8 mouse cellular contexts compared by ENCODE assay signal in genomic region chr6:118594070-118594469, GRCm38 (mm10). TPM values are rescaled to one million over a fixed set of nuclear protein-coding genes. Genes with fewer than 3 reads are reported as not detected.
A peak's percentile ranks its signal among the peaks of the same experiment; 100 is the strongest.
DNase-seq lines count a peak whose midpoint lies in the region; ATAC-seq and TF ChIP-seq lines count a peak whose summit lies in the region.

No protein-coding gene starts in this region.

- H3K9me3 ChIP-seq in heart, embryonic 16.5 days (replicated peaks; ENCODE audit: control insufficient read depth, low read length): no peaks in the 10 kb centered on the region
- H3K9me3 ChIP-seq in embryonic facial prominence, embryonic 13.5 days: no peaks in the 10 kb centered on the region
- H3K9me3 ChIP-seq in kidney, postnatal 0 days (replicated peaks; ENCODE audit: low read length): no peaks in the 10 kb centered on the region
- no peaks in the 10 kb centered on the region for H3K9me3 ChIP-seq in midbrain, embryonic 15.5 days

- no peak overlapping the region for H3K27ac ChIP-seq in heart, embryonic 16.5 days (ENCODE audit: low read length)
- H3K27ac ChIP-seq in embryonic facial prominence, embryonic 13.5 days: no peak overlapping the region
- no peak overlapping the region for H3K27ac ChIP-seq in kidney, postnatal 0 days
- no peak overlapping the region for H3K27ac ChIP-seq in midbrain, embryonic 15.5 days

- H3K9ac ChIP-seq in heart, embryonic 16.5 days (ENCODE audit: low read length): no peak overlapping the region
- peak overlapping the region; percentile 57 for H3K9ac ChIP-seq in embryonic facial prominence, embryonic 13.5 days
- H3K9ac ChIP-seq in kidney, postnatal 0 days (ENCODE audit: low read depth, low read length): peak overlapping the region; percentile 43
- H3K9ac ChIP-seq in midbrain, embryonic 15.5 days: no peak overlapping the region

- no peak for DNase-seq in heart, postnatal 10 days
- peak; percentile 14 for DNase-seq in kidney, postnatal 0 days (ENCODE audit: low spot score)
- DNase-seq in layer of hippocampus, adult 8-10 months (ENCODE audit: low spot score in 2 of 2): no peak
- no peak for DNase-seq in ovary, adult 18-20 months (ENCODE audit: low spot score)
- DNase-seq in adrenal gland, adult 8-10 months: no peak

- peaks cover 6% of the 10 kb centered on the region for H3K27me3 ChIP-seq in heart, embryonic 16.5 days (ENCODE audit: control insufficient read depth, insufficient read depth, low read length)
- peaks cover 30% of the 10 kb centered on the region for H3K27me3 ChIP-seq in embryonic facial prominence, embryonic 13.5 days
- no peaks in the 10 kb centered on the region for H3K27me3 ChIP-seq in kidney, postnatal 0 days (ENCODE audit: insufficient read depth, low read length)
- no peaks in the 10 kb centered on the region for H3K27me3 ChIP-seq in midbrain, embryonic 15.5 days (replicated peaks)

- peak overlapping the region; percentile 62 for H3K4me2 ChIP-seq in heart, embryonic 16.5 days (ENCODE audit: low read depth, low read length)
- H3K4me2 ChIP-seq in embryonic facial prominence, embryonic 13.5 days: peak overlapping the region; percentile 68
- H3K4me2 ChIP-seq in kidney, postnatal 0 days (ENCODE audit: low read length): peak overlapping the region; percentile 82
- H3K4me2 ChIP-seq in midbrain, embryonic 15.5 days: peak overlapping the region; percentile 52

- WGBS in heart, embryonic 16.5 days: 48% methylated on average over 10 of the region's 10 CpGs
- WGBS in embryonic facial prominence, embryonic 13.5 days: 34% methylated on average over 10 of the region's 10 CpGs
- WGBS in kidney, postnatal 0 days: 33% methylated on average over 10 of the region's 10 CpGs
- 38% methylated on average over 10 of the region's 10 CpGs for WGBS in midbrain, embryonic 15.5 days

- H3K4me3 ChIP-seq in heart, embryonic 16.5 days (ENCODE audit: low read length): peak overlapping the region; percentile 41
- peak overlapping the region; percentile 37 for H3K4me3 ChIP-seq in embryonic facial prominence, embryonic 13.5 days
- H3K4me3 ChIP-seq in kidney, postnatal 0 days (replicated peaks; ENCODE audit: low read depth, low read length): peak overlapping the region; percentile 43
- peak overlapping the region; percentile 27 for H3K4me3 ChIP-seq in midbrain, embryonic 15.5 days

- TF ChIP-seq CTCF in kidney, postnatal 0 days (IDR thresholded peaks at IDR 0.05; ENCODE audit: low read depth): no peak

- peaks cover 32% of the 10 kb centered on the region for H3K36me3 ChIP-seq in heart, embryonic 16.5 days (ENCODE audit: control insufficient read depth, insufficient read depth)
- peaks cover 32% of the 10 kb centered on the region for H3K36me3 ChIP-seq in embryonic facial prominence, embryonic 13.5 days
- H3K36me3 ChIP-seq in kidney, postnatal 0 days (ENCODE audit: insufficient read depth, low read length): no peaks in the 10 kb centered on the region
- peaks cover 20% of the 10 kb centered on the region; the same call in 1 of the 2 replicates for H3K36me3 ChIP-seq in midbrain, embryonic 15.5 days (replicated peaks)

- H3K4me1 ChIP-seq in heart, embryonic 16.5 days (ENCODE audit: control insufficient read depth, insufficient read depth, low read length): peaks cover 2% of the 10 kb centered on the region; the same call in 1 of the 2 replicates
- peaks cover 16% of the 10 kb centered on the region for H3K4me1 ChIP-seq in embryonic facial prominence, embryonic 13.5 days
- no peaks in the 10 kb centered on the region for H3K4me1 ChIP-seq in kidney, postnatal 0 days (replicated peaks; ENCODE audit: insufficient read depth, low read length)
- H3K4me1 ChIP-seq in midbrain, embryonic 15.5 days: peaks cover 17% of the 10 kb centered on the region

- intact Hi-C loops in heart, postnatal 10 days (cut with DNase I): no loop called here

- ATAC-seq in heart, embryonic 16.5 days (replicated peaks; ENCODE audit: extremely low read depth, insufficient read depth, low FRiP score): no peak
- no peak for ATAC-seq in embryonic facial prominence, embryonic 13.5 days (ENCODE audit: insufficient number of reproducible peaks, insufficient read depth, low FRiP score, low TSS enrichment, low read depth)
- peak; percentile 40 for ATAC-seq in kidney, postnatal 0 days (replicated peaks; ENCODE audit: low FRiP score, low read depth)
- ATAC-seq in midbrain, embryonic 15.5 days (replicated peaks): no peak

RNA-seq across cellular contexts. Expression of gene Ankrd26, which starts 32.0 kb away (rescaled TPM):
- 6.6 and 11.4 TPM in 2 replicates for polyA plus RNA-seq in heart, embryonic 16.5 days (2015; fragmentation: Nextera tagmentation; extraction: Ambion mirVana)
- total RNA-seq in heart, postnatal 10 days (2021): 1 to 10 TPM; 2.1 to 3.4 TPM
- 16.9 and 17.5 TPM in 2 replicates for polyA plus RNA-seq in embryonic facial prominence, embryonic 13.5 days (2015; fragmentation: Nextera tagmentation; extraction: Ambion mirVana)
- polyA plus RNA-seq in kidney, postnatal 0 days (2015; fragmentation: Nextera tagmentation; extraction: Ambion mirVana): 11.1 and 13.1 TPM in 2 replicates
- 16.7 and 17.6 TPM in 2 replicates for polyA plus RNA-seq in midbrain, embryonic 15.5 days (2015; fragmentation: Nextera tagmentation; extraction: Ambion mirVana)
- 10 to 100 TPM in 2 of 4 experiments, 1 to 10 TPM in 2; 8.3 to 13.2 (median 10.6) TPM for total RNA-seq in layer of hippocampus, adult 8-10 months (2022)
- 1 to 10 TPM; 4.3 to 8.4 (median 6.1) TPM for total RNA-seq in adrenal gland, adult 8-10 months (2022)

Comparison
In these comparisons a context has a peak if more than half of its experiments do, and no peak if none do; other contexts are left out.
1. H3K9ac ChIP-seq: peak in embryonic facial prominence, embryonic 13.5 days (single experiment) and kidney, postnatal 0 days (single experiment); none in heart, embryonic 16.5 days (single experiment) and midbrain, embryonic 15.5 days (single experiment).
2. Peak in every context shown above with its lines, with median percentiles within 50 percentile points of each other: H3K4me2 ChIP-seq and H3K4me3 ChIP-seq.